Comparison of ENCODE assay signal across 38 mouse cellular contexts in the genomic region with DNA sequence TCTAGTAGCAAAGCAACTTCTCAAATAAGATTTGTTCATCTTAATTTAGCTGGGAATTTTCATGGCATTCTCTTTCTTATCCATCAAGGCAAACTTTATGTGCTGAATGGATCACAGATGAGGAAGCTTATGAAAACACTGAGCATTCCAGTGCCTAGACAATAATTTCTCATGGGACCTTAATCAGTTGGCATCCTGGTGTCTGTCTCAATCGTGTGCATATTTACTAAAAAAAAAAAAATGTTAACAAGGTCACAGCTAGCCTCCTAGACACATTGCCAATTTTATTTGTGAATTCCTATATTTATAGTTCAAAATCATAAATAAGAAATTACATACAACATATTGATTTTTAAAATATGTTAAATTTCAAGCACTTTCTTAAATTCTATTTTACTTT. TPM values are rescaled to one million over a fixed set of nuclear protein-coding genes. Genes with fewer than 3 reads are reported as not detected.
"Had no signal": no experiment of that assay in that cellular context is flagged by ENCODE, and none has a peak within 500 bp of the region (broad histone marks: within the 10 kb centered on the region; RNA-seq: fewer than 3 reads in every experiment).

A gene (minus strand): TSS at position 101 of the 400 bp plus-strand sequence.

- H3K4me3 ChIP-seq: limb, embryonic 10.5 days; limb, embryonic 12.5 days; limb, embryonic 13.5 days; limb, embryonic 15.5 days; liver, embryonic 12.5 days; liver, embryonic 13.5 days; liver, embryonic 15.5 days; lung, embryonic 15.5 days; megakaryocyte, embryonic 14.5 days; midbrain, embryonic 10.5 days; midbrain, embryonic 12.5 days; midbrain, embryonic 13.5 days; midbrain, embryonic 15.5 days; myocyte; neural tube, embryonic 12.5 days had no signal

- DNase-seq: left cerebral cortex, postnatal 4 days; liver; liver, embryonic 13.5 days; liver, postnatal 0 days; lung, adult 18-20 months; lung, adult 2 months; lung, embryonic 14.5 days; lung, postnatal 10 days; lung, postnatal 14 days; lung, postnatal 36 days; lung, postnatal 4 days; midbrain, embryonic 14.5 days had no signal

- H3K27me3 ChIP-seq: limb, embryonic 12.5 days; limb, embryonic 13.5 days; limb, embryonic 15.5 days; liver, embryonic 12.5 days; liver, embryonic 13.5 days; liver, embryonic 15.5 days; lung, embryonic 15.5 days; megakaryocyte, embryonic 14.5 days; midbrain, embryonic 12.5 days; midbrain, embryonic 13.5 days; midbrain, embryonic 15.5 days; neural tube, embryonic 12.5 days had no signal

- H3K4me1 ChIP-seq: limb, embryonic 10.5 days; limb, embryonic 12.5 days; limb, embryonic 13.5 days; limb, embryonic 15.5 days; liver, embryonic 12.5 days; liver, embryonic 13.5 days; liver, embryonic 15.5 days; lung, embryonic 15.5 days; megakaryocyte, embryonic 14.5 days; midbrain, embryonic 10.5 days; midbrain, embryonic 12.5 days; midbrain, embryonic 13.5 days; midbrain, embryonic 15.5 days; neural tube, embryonic 12.5 days had no signal

- H3K27ac ChIP-seq: limb, embryonic 10.5 days; limb, embryonic 12.5 days; limb, embryonic 13.5 days; limb, embryonic 15.5 days; liver, embryonic 12.5 days; liver, embryonic 13.5 days; liver, embryonic 14.5 days; liver, embryonic 15.5 days; lung, embryonic 15.5 days; macrophage; midbrain, embryonic 10.5 days; midbrain, embryonic 12.5 days; midbrain, embryonic 13.5 days; midbrain, embryonic 15.5 days; neural tube, embryonic 12.5 days had no signal

- H3K9me3 ChIP-seq: limb, embryonic 10.5 days; limb, embryonic 12.5 days; limb, embryonic 13.5 days; limb, embryonic 15.5 days; liver, embryonic 12.5 days; liver, embryonic 13.5 days; liver, embryonic 15.5 days; lung, embryonic 15.5 days; megakaryocyte, embryonic 14.5 days; midbrain, embryonic 10.5 days; midbrain, embryonic 12.5 days; midbrain, embryonic 13.5 days; midbrain, embryonic 15.5 days; neural tube, embryonic 12.5 days had no signal

- H3K36me3 ChIP-seq: limb, embryonic 10.5 days; limb, embryonic 12.5 days; limb, embryonic 13.5 days; limb, embryonic 15.5 days; liver, embryonic 12.5 days; liver, embryonic 13.5 days; liver, embryonic 15.5 days; lung, embryonic 15.5 days; midbrain, embryonic 10.5 days; midbrain, embryonic 12.5 days; midbrain, embryonic 13.5 days; midbrain, embryonic 15.5 days; neural tube, embryonic 12.5 days had no signal

- ATAC-seq: liver, embryonic 12.5 days; liver, postnatal 0 days; lung, postnatal 0 days; midbrain, embryonic 13.5 days; midbrain, embryonic 15.5 days; midbrain, embryonic 16.5 days had no signal

- H3K4me2 ChIP-seq: limb, embryonic 12.5 days; limb, embryonic 13.5 days; limb, embryonic 15.5 days; liver, embryonic 11.5 days; liver, embryonic 12.5 days; liver, embryonic 13.5 days; liver, embryonic 15.5 days; lung, embryonic 14.5 days; lung, embryonic 15.5 days; midbrain, embryonic 11.5 days; midbrain, embryonic 12.5 days; midbrain, embryonic 13.5 days; midbrain, embryonic 15.5 days; neural tube, embryonic 12.5 days had no signal

- H3K9ac ChIP-seq: limb, embryonic 12.5 days; limb, embryonic 13.5 days; limb, embryonic 15.5 days; liver, embryonic 12.5 days; liver, embryonic 13.5 days; liver, embryonic 14.5 days; liver, embryonic 15.5 days; liver, postnatal 0 days; lung, embryonic 14.5 days; lung, embryonic 15.5 days; midbrain, embryonic 12.5 days; midbrain, embryonic 13.5 days; midbrain, embryonic 15.5 days; neural tube, embryonic 12.5 days had no signal

RNA-seq across cellular contexts. Expression of the gene that starts here (rescaled TPM):
- polyA plus RNA-seq: limb, embryonic 10.5 days; limb, embryonic 11.5 days; limb, embryonic 12.5 days; limb, embryonic 15.5 days; liver, adult 2 months; liver, embryonic 11.5 days; liver, embryonic 12.5 days; liver, embryonic 13.5 days; liver, embryonic 14.5 days; liver, embryonic 15.5 days; liver, embryonic 16.5 days; liver, postnatal 0 days; lung, adult 2 months; lung, embryonic 14.5 days; lung, embryonic 16.5 days; macrophage; midbrain, embryonic 10.5 days; midbrain, embryonic 11.5 days; midbrain, embryonic 12.5 days; midbrain, embryonic 13.5 days; midbrain, embryonic 14.5 days; midbrain, embryonic 15.5 days; midbrain, embryonic 16.5 days; midbrain, postnatal 0 days; neural tube, embryonic 11.5 days; neural tube, embryonic 12.5 days had no signal
